Mouse (Mus musculus) left cerebral cortex, postnatal 25 days (tissue): ENCODE data around the gene Rpl10a. TPM values are rescaled to one million over a fixed set of nuclear protein-coding genes. Genes with fewer than 3 reads are reported as not detected.
"Not testable (repeated sequence)": the region's sequence is repeated elsewhere in the genome, so short reads cannot be mapped to it uniquely, and the experiment has no call there.

Source experiments
- DNase-seq, 2 experiments: peaks; one replicate each; pipeline ENCODE4 v3.0.0; 2022; ENCODE audit warnings: low spot score in 2 of 2, mixed read lengths in 1 of 2
- intact Hi-C: fragments of 180-260 bp; cut with DNase I; formaldehyde crosslinking; loops from one replicate; pipeline ENCODE4 v1.15.1; 2025
- total RNA-seq, 2 experiments: library from RNA; stranded (reverse); gene quantifications; 2 replicates each; pipeline ENCODE4 v1.2.3; 2021

Gene Rpl10a
- total RNA-seq, 2 experiments from 2014 or later, result 305 to 310 TPM

GRCm38 (mm10) chr17:28300850-28301249 is 27.4 kb upstream of the Rpl10a start:
- intact Hi-C loops, result no loop called here
- DNase-seq, result no peak

DNA sequence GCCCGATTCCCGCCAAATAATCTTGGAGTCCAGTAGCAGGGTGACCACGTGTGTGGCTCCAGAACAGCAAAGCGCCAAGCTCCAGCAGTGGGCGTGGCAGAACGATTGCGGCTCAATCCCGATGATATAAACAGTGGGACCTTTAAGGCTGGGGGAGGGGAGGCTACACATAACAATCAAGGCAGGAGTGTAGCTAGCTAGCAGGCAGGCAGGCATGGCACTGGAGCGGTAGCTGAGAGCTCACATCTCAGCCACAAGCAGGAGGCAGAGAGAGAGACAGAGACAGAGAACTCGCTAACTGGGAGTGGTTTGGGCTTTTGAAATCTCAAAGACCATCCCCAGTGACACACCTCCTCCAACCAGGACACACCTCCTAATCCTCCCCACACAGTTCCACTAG is 23.1 kb upstream of the Rpl10a start:
- DNase-seq, result no peak
- intact Hi-C loops, result no loop called here

DNA sequence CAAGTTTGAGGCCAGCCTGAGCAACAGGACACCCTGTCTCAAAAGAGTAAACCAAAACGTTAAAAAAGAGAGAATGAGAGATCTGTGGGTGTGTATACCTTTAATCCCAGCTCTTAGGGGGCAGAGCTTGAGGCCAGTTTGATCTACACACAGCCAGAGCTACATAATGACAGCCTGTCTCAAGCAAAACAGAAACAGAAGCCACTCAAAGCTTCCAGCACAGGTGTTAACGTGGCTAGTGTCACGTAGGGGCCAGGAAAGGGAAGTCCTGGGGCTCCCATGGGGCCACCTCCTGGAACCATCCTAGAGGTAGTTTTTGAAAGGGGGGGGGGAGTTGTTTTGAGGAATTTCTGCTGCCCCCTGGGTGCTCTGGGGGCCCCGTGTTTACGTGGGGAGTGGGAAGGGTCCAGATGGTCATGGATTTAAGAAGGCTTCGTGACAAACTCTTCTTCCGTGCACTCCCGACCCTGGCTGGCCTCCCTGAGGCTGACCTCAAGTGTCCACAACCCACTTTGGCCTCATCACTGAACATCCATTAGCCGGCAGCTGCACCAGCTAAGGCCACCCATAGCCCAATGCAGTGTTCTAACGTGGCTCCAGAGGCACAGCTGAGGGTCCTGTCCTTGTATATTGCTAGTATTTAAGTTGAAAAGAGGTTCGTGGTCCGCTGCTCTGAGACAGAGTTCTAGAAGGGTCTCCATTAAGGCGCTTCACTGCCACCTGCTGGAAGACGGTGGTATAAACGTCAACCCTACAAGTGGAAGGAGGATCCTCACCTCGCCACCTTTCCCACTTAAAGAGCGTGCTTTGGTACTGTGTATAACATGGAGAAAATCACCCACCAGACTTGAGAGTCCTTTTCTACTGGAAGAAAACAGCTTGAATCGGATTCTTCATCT is 19.7 kb upstream of the Rpl10a start:
- intact Hi-C loops, result loop anchor here (1.0 kb wide), 2 partner anchors 76 to 82 kb away; partner anchors contain the start of gene Ppard
- DNase-seq, result peak; percentile 85 to 87

DNA sequence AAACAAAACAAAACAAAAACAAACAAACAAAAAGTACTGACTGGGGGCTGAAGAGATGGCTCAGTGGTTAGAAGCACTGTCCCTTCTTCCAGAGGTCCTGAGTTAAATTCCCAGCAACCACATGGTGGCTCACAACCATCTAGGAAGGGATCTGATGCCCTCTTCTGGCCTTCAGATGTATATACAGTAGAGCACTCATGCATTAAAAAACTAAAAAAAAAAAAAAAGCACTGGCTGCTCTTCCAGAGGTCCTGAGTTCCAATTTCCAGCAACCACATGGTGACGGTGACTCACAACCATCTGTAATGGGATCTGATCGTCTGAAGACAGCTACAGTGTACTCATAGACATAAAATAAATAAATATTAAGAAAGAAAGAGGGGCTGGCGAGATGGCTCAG is 17.4 kb upstream of the Rpl10a start:
- intact Hi-C loops, result loop anchor here (5.0 kb wide), 1 partner anchor 104 kb away; the partner anchor contains the start of gene Def6
- no peak for DNase-seq

GRCm38 (mm10) chr17:28311366-28312132 is 16.7 kb upstream of the Rpl10a start:
- intact Hi-C loops, result loop anchor here (5.0 kb wide), 1 partner anchor 104 kb away; the partner anchor contains the start of gene Def6
- no peak for DNase-seq

- peak in 1 of 2 experiments; percentile 22 for DNase-seq
- intact Hi-C loops, result loop anchor here (5.0 kb wide), 1 partner anchor 105 kb away; the partner anchor contains the start of gene Def6
Observed at GRCm38 (mm10) chr17:28312232-28313211, 15.7 kb upstream of the Rpl10a start.

DNA sequence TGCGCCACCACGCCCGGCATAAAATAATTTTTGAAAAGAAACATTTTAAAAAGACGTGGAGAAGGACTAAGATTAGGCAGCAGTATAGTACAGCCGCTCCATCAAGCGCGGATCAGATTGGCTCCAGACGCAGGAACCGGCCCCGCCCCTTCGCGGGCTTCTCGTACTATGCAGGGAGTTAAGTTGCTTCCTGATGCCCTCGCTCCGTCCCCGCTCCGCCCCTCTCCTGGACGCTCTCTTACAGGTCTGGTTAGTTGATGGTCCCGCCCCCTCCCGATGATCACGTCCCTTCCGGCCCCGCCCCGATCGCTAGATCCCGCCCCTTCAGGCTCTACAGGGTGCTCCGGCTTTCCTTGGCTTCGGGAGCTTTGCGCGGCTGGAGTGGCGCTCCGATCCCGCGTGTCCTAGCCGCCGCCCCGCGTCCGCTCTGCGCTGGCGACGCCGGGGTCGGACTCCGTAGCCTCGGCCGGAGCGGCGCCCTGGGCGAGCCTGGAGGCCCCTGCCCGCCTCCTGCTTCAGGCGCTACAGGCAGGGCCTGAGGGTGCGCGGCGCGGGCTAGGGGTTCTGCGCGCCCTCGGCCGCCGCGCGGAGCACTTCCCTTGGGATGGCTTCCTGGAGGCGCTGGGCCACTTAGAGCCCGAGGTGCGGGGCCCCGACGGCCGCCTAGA is 14.9 kb upstream of the Rpl10a start, which contains the start of gene Fance:
Gene Fance, plus strand, starts transcription at position 308 of the 668 bp plus-strand sequence.
- intact Hi-C loops, result loop anchor here (5.0 kb wide), 1 partner anchor 106 kb away; the partner anchor contains the start of gene Def6
- DNase-seq, result peak; percentile 91 to 97

GRCm38 (mm10) chr17:28313880-28314225 is 14.4 kb upstream of the Rpl10a start:
- peak in 1 of 2 experiments; percentile 31 for DNase-seq
- intact Hi-C loops, result loop anchor here (5.0 kb wide), 1 partner anchor 107 kb away; the partner anchor contains the start of gene Def6

GRCm38 (mm10) chr17:28315611-28316160 is 12.6 kb upstream of the Rpl10a start:
- no peak for DNase-seq
- intact Hi-C loops, result no loop called here

- no peak for DNase-seq
- intact Hi-C loops, result no loop called here
Observed at GRCm38 (mm10) chr17:28316476-28316875, 11.8 kb upstream of the Rpl10a start.

GRCm38 (mm10) chr17:28317091-28317490 is 11.2 kb upstream of the Rpl10a start:
- intact Hi-C loops, result no loop called here
- no peak for DNase-seq

- intact Hi-C loops, result no loop called here
Observed at GRCm38 (mm10) chr17:28317725-28318124, 10.5 kb upstream of the Rpl10a start.

DNA sequence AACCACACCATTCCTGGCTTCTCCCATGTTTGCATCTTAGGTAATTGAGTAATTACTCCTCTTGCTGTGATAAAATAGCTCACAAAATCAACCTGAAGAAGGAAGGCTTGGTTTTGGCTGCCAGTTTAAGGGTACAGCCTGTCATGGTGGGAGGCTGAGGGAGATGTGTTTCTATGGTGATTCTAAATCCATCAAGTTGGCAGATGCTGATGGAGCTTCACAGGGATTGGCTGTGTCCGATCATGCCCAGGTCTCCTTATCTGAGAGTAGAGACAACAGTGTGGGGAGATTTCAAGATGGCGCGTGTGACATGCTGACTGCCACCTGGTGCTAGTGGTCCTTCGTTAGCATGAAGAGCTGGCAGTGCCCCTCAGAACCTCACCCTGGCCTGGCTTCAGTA is 6.6 kb upstream of the Rpl10a start:
- intact Hi-C loops, result no loop called here
- peak in 1 of 2 experiments; percentile 49 for DNase-seq

More at GRCm38 (mm10) chr17:28317725-28318124, 10.5 kb upstream of the Rpl10a start:
- DNase-seq, result no peak

DNA sequence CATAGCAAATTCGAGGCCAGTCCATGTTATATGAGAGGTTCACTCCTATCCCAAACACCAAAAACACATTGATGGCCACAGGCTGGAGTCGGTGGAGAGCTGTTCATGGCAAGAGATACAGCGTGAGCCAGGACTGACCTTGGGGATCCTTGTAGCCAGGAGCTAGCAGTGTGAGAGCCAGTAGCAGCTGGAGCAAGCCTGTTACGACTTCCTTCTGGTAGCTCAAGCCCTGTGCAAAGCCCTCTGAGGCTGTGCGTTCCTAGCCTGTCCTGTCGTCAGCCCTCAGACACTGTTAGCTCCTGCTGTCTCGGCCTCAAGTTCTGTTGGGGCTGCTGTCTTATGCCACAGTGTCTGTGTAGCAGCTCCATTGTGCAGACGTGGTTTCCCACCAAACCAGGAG is 4.5 kb upstream of the Rpl10a start:
- intact Hi-C loops, result no loop called here
- no peak for DNase-seq

- intact Hi-C loops, result not testable (repeated sequence)
Observed at GRCm38 (mm10) chr17:28324416-28324815, 3.9 kb upstream of the Rpl10a start.

GRCm38 (mm10) chr17:28325751-28326150 is 2.5 kb upstream of the Rpl10a start:
- intact Hi-C loops, result loop anchor here (5.0 kb wide), 2 partner anchors 93 to 197 kb away; partner anchors contain the start of gene Ppard
- DNase-seq, result no peak

More at GRCm38 (mm10) chr17:28324416-28324815, 3.9 kb upstream of the Rpl10a start:
- not testable (repeated sequence) for DNase-seq

- no peak for DNase-seq
- intact Hi-C loops, result loop anchor here (5.0 kb wide), 2 partner anchors 95 to 195 kb away; partner anchors contain the start of gene Ppard
Observed at GRCm38 (mm10) chr17:28326951-28327350, 1.3 kb upstream of the Rpl10a start.
